19 mouse cellular contexts compared by ENCODE assay signal in the genomic region with DNA sequence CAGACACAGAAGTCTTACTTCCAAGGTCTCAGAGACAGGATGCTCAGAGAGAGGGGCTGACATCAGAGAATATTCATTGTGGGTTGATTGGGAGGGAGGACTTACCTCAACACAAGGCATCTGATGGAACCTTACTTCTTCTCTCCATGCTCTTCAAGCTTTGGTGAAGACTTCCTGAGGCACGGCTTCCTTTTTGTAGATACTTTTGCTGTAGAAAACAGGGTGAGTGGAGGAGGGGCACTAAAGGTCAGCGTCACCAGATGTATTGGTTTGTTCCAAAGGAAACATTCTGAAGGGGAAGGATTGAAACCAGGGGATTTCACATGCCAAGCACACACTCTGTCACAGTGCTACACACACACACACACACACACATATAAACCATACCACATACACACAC.
DNase-seq lines count a peak whose midpoint lies in the region; ATAC-seq and TF ChIP-seq lines count a peak whose summit lies in the region.
"Had no signal": no experiment of that assay in that cellular context is flagged by ENCODE, and none has a peak within 500 bp of the region (broad histone marks: within the 10 kb centered on the region; RNA-seq: fewer than 3 reads in every experiment).

No protein-coding gene starts in this region.

- no peak for TF ChIP-seq EP300 in lung, postnatal 0 days (IDR thresholded peaks at IDR 0.05)

- no peaks in the 10 kb centered on the region for H3K9me3 ChIP-seq in heart, embryonic 15.5 days (replicated peaks)
- no peaks in the 10 kb centered on the region for H3K9me3 ChIP-seq in lung, embryonic 15.5 days
- H3K9me3 ChIP-seq in lung, postnatal 0 days (ENCODE audit: low read length), result no peaks in the 10 kb centered on the region
- H3K9me3 ChIP-seq: hindbrain, embryonic 15.5 days; liver, embryonic 12.5 days; midbrain, embryonic 12.5 days had no signal

- no peak for TF ChIP-seq CTCF in lung, postnatal 0 days (IDR thresholded peaks at IDR 0.05)

- H3K4me2 ChIP-seq in heart, embryonic 15.5 days, result no peak overlapping the region
- H3K4me2 ChIP-seq in lung, embryonic 15.5 days, result no peak overlapping the region
- H3K4me2 ChIP-seq in lung, postnatal 0 days (replicated peaks; ENCODE audit: low read depth, low read length), result no peak overlapping the region
- H3K4me2 ChIP-seq: hindbrain, embryonic 15.5 days; liver, embryonic 12.5 days; midbrain, embryonic 12.5 days had no signal

- no peak overlapping the region for H3K4me3 ChIP-seq in heart, embryonic 15.5 days
- H3K4me3 ChIP-seq in lung, embryonic 15.5 days, result no peak overlapping the region
- no peak overlapping the region for H3K4me3 ChIP-seq in lung, postnatal 0 days (ENCODE audit: low read depth, low read length)
- H3K4me3 ChIP-seq: hindbrain, embryonic 15.5 days; liver, embryonic 12.5 days; midbrain, embryonic 12.5 days; myocyte had no signal

- no peaks in the 10 kb centered on the region for H3K27me3 ChIP-seq in heart, embryonic 15.5 days
- no peaks in the 10 kb centered on the region for H3K27me3 ChIP-seq in lung, embryonic 15.5 days
- no peaks in the 10 kb centered on the region for H3K27me3 ChIP-seq in lung, postnatal 0 days (replicated peaks; ENCODE audit: insufficient read depth, low read length)
- H3K27me3 ChIP-seq: hindbrain, embryonic 15.5 days; liver, embryonic 12.5 days; midbrain, embryonic 12.5 days had no signal

- H3K36me3 ChIP-seq in heart, embryonic 15.5 days, result no peaks in the 10 kb centered on the region
- no peaks in the 10 kb centered on the region for H3K36me3 ChIP-seq in lung, embryonic 15.5 days
- no peaks in the 10 kb centered on the region for H3K36me3 ChIP-seq in lung, postnatal 0 days (ENCODE audit: insufficient read depth, low read length)
- H3K36me3 ChIP-seq: hindbrain, embryonic 15.5 days; liver, embryonic 12.5 days; midbrain, embryonic 12.5 days had no signal

- peak overlapping the region; percentile 71 for H3K27ac ChIP-seq in heart, embryonic 15.5 days
- H3K27ac ChIP-seq in lung, embryonic 15.5 days, result 0 out of 2 replicates have a peak overlapping the region, but pooled peaks have one; percentile 11
- no peak overlapping the region for H3K27ac ChIP-seq in lung, postnatal 0 days (ENCODE audit: low read length)
- H3K27ac ChIP-seq: hindbrain, embryonic 15.5 days; liver, embryonic 12.5 days; midbrain, embryonic 12.5 days had no signal

- no peak for ATAC-seq in heart, embryonic 15.5 days (replicated peaks; ENCODE audit: insufficient number of reproducible peaks, insufficient read depth, low FRiP score, low read depth)
- 0 out of 2 replicates have a peak, but pooled peaks have one; percentile 23 for ATAC-seq in lung, embryonic 15.5 days (ENCODE audit: borderline replicate concordance, extremely low read depth, low FRiP score, low TSS enrichment)
- no peak for ATAC-seq in lung, postnatal 0 days
- 0 out of 2 replicates have a peak, but pooled peaks have one; percentile 9 for ATAC-seq in common myeloid progenitor, adult 5-6 weeks (replicated peaks; ENCODE audit: low read depth, poor library complexity, severe bottlenecking)
- ATAC-seq in megakaryocyte, adult 5-6 weeks (ENCODE audit: poor library complexity, severe bottlenecking), result 0 out of 2 replicates have a peak, but pooled peaks have one; percentile 10
- ATAC-seq: forebrain, embryonic 14.5 days; liver, embryonic 12.5 days had no signal

- peaks cover 41% of the 10 kb centered on the region for H3K4me1 ChIP-seq in heart, embryonic 15.5 days (replicated peaks)
- peaks cover 41% of the 10 kb centered on the region for H3K4me1 ChIP-seq in lung, embryonic 15.5 days
- H3K4me1 ChIP-seq in lung, postnatal 0 days (ENCODE audit: insufficient read depth, low read depth, low read length), result peaks cover 15% of the 10 kb centered on the region; the same call in 1 of the 2 replicates
- H3K4me1 ChIP-seq: hindbrain, embryonic 15.5 days; midbrain, embryonic 12.5 days had no signal

- H3K9ac ChIP-seq in heart, embryonic 15.5 days, result no peak overlapping the region
- H3K9ac ChIP-seq in lung, embryonic 15.5 days, result no peak overlapping the region
- H3K9ac ChIP-seq in lung, postnatal 0 days (replicated peaks; ENCODE audit: low read depth), result no peak overlapping the region
- H3K9ac ChIP-seq: hindbrain, embryonic 15.5 days; liver, embryonic 12.5 days; midbrain, embryonic 12.5 days had no signal

- 19% methylated on average over 2 of the region's 2 CpGs for WGBS in heart, embryonic 15.5 days
- WGBS in lung, embryonic 15.5 days, result 50% methylated on average over 2 of the region's 2 CpGs
- 24% methylated on average over 2 of the region's 2 CpGs for WGBS in lung, postnatal 0 days

- DNase-seq in heart, adult 9 months (ENCODE audit: low spot score in 2 of 2), result no peak
- DNase-seq in lung, postnatal 0 days (ENCODE audit: low spot score), result no peak
- no peak for DNase-seq in ovary, adult 18-20 months (ENCODE audit: low spot score)
- DNase-seq in frontal cortex, adult 2 months (ENCODE audit: extremely low spot score in 1 of 2, low spot score in 1 of 2), result no peak
- DNase-seq: adrenal gland, adult 8-10 months; cerebellum, postnatal 14 days; kidney, adult 9 months; lung, postnatal 10 days; retina, postnatal 1 day; thymus, postnatal 4 days had no signal

Comparison
In these comparisons a context has a peak if more than half of its experiments do, and no peak if none do; other contexts are left out.
1. ATAC-seq: peak in lung, embryonic 15.5 days (single experiment), common myeloid progenitor, adult 5-6 weeks (single experiment) and megakaryocyte, adult 5-6 weeks (single experiment); none in heart, embryonic 15.5 days (single experiment) and lung, postnatal 0 days (single experiment).